Mouse (Mus musculus) ES-Bruce4 (cell line): ENCODE data around the gene Ngp. TPM values are rescaled to one million over a fixed set of nuclear protein-coding genes. Genes with fewer than 3 reads are reported as not detected.

ENCODE experiments used
- H3K27ac ChIP-seq: 2 replicates; pipeline ENCODE4 v1.5.1; 2012; ENCODE audit warnings: low read length, inconsistent platforms; ENCODE audit not compliant: insufficient read depth
- H3K27me3 ChIP-seq: 2 replicates; pipeline ENCODE4 v1.6.1; 2012; ENCODE audit warnings: mild to moderate bottlenecking, low read length, inconsistent platforms; ENCODE audit not compliant: control insufficient read depth, poor library complexity, insufficient read depth, severe bottlenecking
- H3K36me3 ChIP-seq: 2 replicates; pipeline ENCODE4 v1.6.1; 2012; ENCODE audit warnings: inconsistent platforms, mild to moderate bottlenecking, low read length, moderate library complexity; ENCODE audit not compliant: control insufficient read depth, poor library complexity, insufficient read depth, severe bottlenecking
- H3K4me1 ChIP-seq: one replicate; pipeline ENCODE4 v1.8.1; 2011; ENCODE audit warnings: low read length; ENCODE audit not compliant: control insufficient read depth, insufficient read depth
- H3K4me3 ChIP-seq: 2 replicates; pipeline ENCODE4 v1.5.1; 2011; ENCODE audit warnings: low read depth, mild to moderate bottlenecking, low read length
- H3K9ac ChIP-seq: 2 replicates; pipeline ENCODE4 v1.6.1; 2012; ENCODE audit warnings: low read depth, mild to moderate bottlenecking, inconsistent platforms; ENCODE audit not compliant: poor library complexity, severe bottlenecking
- H3K9me3 ChIP-seq: replicated peaks from 2 replicates; pipeline ENCODE4 v1.6.1; 2012; ENCODE audit warnings: mild to moderate bottlenecking, low read length, inconsistent platforms; ENCODE audit not compliant: control insufficient read depth, poor library complexity, insufficient read depth, severe bottlenecking
- CTCF ChIP-seq: IDR thresholded peaks from one replicate; pipeline ENCODE4 v1.8.1; 2011; ENCODE audit warnings: low read depth, low read length
- EP300 ChIP-seq: IDR thresholded peaks from 2 replicates; pipeline ENCODE4 v1.6.1; 2011; ENCODE audit warnings: low read depth, low read length; ENCODE audit not compliant: insufficient read depth
- POLR2A ChIP-seq: IDR thresholded peaks from one replicate; pipeline ENCODE4 v1.8.1; 2011; ENCODE audit warnings: low read length; ENCODE audit not compliant: insufficient read depth
- polyA plus RNA-seq: library from polyadenylated mRNA; stranded (reverse); fragments of >200 nt; gene quantifications from 2 replicates; pipeline ENCODE4 v1.2.4, GENCODE M21; 2011; ENCODE audit warnings: low read depth; ENCODE audit not compliant: missing spikeins, insufficient read depth, insufficient read length

The Ngp gene
- polyA plus RNA-seq, 1 experiment, result not detected

DNA sequence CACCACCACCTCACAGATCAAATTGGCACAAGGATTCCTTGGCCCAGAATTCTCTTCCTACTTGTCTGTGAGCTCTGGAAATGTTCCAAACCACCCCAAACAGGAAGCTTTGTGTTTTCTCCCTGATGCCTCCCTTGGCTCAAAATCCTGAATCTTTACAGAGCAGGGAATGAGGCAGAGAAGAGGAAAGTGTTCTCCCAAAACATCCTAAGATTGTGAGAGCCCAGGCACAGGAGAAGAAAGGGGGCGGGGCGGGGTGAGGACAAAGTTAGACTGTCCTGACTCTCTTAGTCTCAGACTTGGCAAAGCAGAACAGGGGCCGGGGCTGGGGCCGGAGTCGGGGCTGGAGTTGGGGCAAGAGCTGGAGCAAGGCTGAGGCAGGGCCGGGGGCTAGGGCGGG lies 6.6 kb upstream of the Ngp start:
- no peaks in the 10 kb centered on the region for H3K27me3 ChIP-seq
- no peaks in the 10 kb centered on the region for H3K36me3 ChIP-seq
- peak overlapping the region; percentile 65 for H3K9ac ChIP-seq
- no peak overlapping the region for H3K27ac ChIP-seq
- no peak for TF ChIP-seq CTCF
- no peak for TF ChIP-seq EP300
- TF ChIP-seq POLR2A, result no peak
- no peaks in the 10 kb centered on the region for H3K4me1 ChIP-seq
- H3K4me3 ChIP-seq, result no peak overlapping the region
- no peaks in the 10 kb centered on the region for H3K9me3 ChIP-seq

DNA sequence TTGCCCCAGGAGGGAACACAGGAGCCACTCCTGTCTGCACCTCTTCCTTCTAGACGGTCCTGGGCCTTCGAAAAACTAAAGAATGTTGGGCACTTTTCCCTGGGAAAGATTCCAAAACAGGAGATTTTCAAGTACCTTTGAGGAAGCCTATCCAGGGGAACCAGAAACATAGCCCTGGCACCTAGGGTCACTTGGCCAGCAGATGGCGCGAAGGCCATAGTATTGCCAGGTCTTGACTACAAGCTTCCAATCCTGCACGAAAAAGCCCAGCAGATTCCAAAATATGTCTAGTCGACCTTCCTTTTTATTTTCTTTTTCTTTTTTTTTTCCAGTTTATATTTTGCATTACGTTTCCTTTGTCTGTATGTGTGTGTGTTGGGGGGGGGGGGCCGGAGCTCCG lies 5.8 kb upstream of the Ngp start:
- H3K27me3 ChIP-seq, result no peaks in the 10 kb centered on the region
- no peaks in the 10 kb centered on the region for H3K36me3 ChIP-seq
- H3K27ac ChIP-seq, result no peak overlapping the region
- H3K9me3 ChIP-seq, result no peaks in the 10 kb centered on the region
- no peak for TF ChIP-seq EP300
- TF ChIP-seq POLR2A, result no peak
- TF ChIP-seq CTCF, result peak; percentile 69
- no peak overlapping the region for H3K9ac ChIP-seq
- H3K4me1 ChIP-seq, result no peaks in the 10 kb centered on the region
- no peak overlapping the region for H3K4me3 ChIP-seq

DNA sequence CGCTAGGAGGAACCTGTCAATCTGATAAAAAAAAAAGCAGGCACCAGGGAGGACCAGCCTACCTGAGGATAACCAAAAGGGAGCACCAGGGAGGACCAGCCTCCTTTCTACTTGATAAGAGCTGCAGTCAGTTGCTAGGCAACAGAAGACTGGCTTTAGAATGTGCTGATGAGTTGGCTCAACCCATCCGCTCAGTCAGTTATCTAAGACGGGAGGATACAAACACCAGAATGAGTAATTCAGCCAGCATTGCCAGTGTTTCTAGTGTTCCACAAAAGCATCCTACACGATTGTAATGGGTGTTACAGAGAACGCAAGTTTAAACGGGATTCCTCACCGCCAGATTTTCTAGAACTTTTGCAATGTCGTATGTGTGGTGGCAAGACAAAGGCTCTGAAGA lies 11.7 kb downstream of the Ngp start:
- TF ChIP-seq CTCF (no peak), POLR2A (no peak), EP300 (no peak)
- no peaks in the 10 kb centered on the region for H3K36me3 ChIP-seq
- H3K4me1 ChIP-seq, result no peaks in the 10 kb centered on the region
- no peak overlapping the region for H3K4me3 ChIP-seq
- H3K9me3 ChIP-seq, result no peaks in the 10 kb centered on the region
- no peak overlapping the region for H3K9ac ChIP-seq
- no peak overlapping the region for H3K27ac ChIP-seq
- H3K27me3 ChIP-seq, result no peaks in the 10 kb centered on the region

DNA sequence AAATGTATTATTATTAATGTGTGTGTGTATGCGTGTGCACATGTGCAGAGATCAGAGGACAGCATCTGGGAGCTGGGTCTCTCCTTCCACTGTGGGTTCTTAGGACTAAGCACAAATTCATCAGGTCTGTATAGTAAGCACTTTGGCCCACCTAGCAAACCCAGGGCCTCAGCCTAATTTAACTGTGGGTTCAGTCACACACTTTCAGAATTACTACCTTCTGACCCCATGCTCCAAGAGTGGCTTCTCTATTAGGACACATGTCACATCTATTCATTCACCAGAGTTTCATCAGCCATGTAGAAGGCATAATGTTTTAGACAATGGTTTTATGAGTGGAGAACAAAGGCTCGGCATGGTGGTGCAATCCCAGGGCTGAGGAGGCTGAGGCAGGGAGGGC lies 13.5 kb downstream of the Ngp start:
- Histone ChIP-seq H3K27me3 (no peaks in the 10 kb centered on the region), H3K36me3 (no peaks in the 10 kb centered on the region), H3K9me3 (no peaks in the 10 kb centered on the region), H3K4me3 (no peak overlapping the region), H3K27ac (no peak overlapping the region), H3K9ac (no peak overlapping the region), H3K4me1 (no peaks in the 10 kb centered on the region)
- TF ChIP-seq POLR2A (no peak), EP300 (no peak), CTCF (no peak)

DNA sequence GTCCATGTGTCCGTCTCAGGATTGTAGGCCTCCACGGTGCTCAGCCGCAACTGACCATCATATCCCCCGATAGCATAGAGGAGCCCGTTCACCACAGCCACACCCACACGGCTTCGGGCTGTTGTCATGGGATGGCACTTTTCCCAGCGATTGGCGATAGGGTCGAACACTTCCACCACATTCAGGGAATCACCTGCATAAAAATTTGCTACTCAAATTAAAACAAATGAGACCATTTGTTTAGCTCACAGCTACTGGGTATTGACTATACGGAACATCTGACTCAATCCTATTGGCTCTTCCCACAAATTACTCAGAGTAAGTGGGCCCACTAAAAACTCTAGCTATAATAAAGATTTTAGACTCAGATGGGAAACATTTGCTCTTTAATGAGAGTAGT lies 16.5 kb downstream of the Ngp start:
- Histone ChIP-seq H3K9ac (no peak overlapping the region), H3K4me1 (no peaks in the 10 kb centered on the region), H3K36me3 (no peaks in the 10 kb centered on the region)

DNA sequence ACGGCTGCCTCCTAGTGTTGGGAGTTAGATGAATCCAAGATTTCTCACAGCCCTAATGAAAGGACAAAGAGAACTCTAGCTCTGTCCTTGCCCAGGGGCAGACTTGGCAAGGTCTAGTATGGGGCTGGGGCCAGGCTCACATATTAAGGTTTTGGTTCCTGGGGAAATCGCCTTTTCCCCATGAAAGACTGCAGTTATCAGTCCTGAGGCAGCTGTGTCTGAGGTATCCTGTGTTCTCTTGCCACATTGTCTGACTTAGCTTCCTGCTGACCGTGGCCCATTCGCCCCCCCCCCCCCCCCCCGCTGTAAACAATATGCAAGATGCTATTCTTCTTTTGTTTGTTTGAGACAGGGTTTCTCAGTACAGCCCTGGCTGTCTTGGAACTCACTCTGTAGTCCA lies 20.5 kb downstream of the Ngp start:
- Histone ChIP-seq H3K27ac (no peak overlapping the region), H3K36me3 (no peaks in the 10 kb centered on the region), H3K9ac (no peak overlapping the region), H3K4me1 (no peaks in the 10 kb centered on the region), H3K9me3 (no peaks in the 10 kb centered on the region), H3K27me3 (no peaks in the 10 kb centered on the region), H3K4me3 (no peak overlapping the region)
- TF ChIP-seq POLR2A (no peak), EP300 (no peak), CTCF (no peak)

More for the DNA sequence above, 16.5 kb downstream of the Ngp start:
- Histone ChIP-seq H3K27me3 (no peaks in the 10 kb centered on the region), H3K27ac (no peak overlapping the region), H3K9me3 (no peaks in the 10 kb centered on the region), H3K4me3 (no peak overlapping the region)
- TF ChIP-seq CTCF, result no peak
- TF ChIP-seq POLR2A, result no peak
- no peak for TF ChIP-seq EP300
